28 mouse cellular contexts compared by ENCODE assay signal in genomic region chr5:104141067-104141466, GRCm38 (mm10). TPM values are rescaled to one million over a fixed set of nuclear protein-coding genes. Genes with fewer than 3 reads are reported as not detected.
DNase-seq lines count a peak whose midpoint lies in the region; ATAC-seq and TF ChIP-seq lines count a peak whose summit lies in the region.
"Had no signal": no experiment of that assay in that cellular context is flagged by ENCODE, and none has a peak within 500 bp of the region (broad histone marks: within the 10 kb centered on the region; RNA-seq: fewer than 3 reads in every experiment).

No protein-coding gene starts in this region.

- H3K4me3 ChIP-seq in heart, postnatal 0 days (ENCODE audit: low read depth, low read length) = no peak overlapping the region
- H3K4me3 ChIP-seq in liver, postnatal 0 days (ENCODE audit: low read depth, low read length) = no peak overlapping the region
- no peak overlapping the region for H3K4me3 ChIP-seq in stomach, postnatal 0 days (ENCODE audit: low read depth, low read length)
- H3K4me3 ChIP-seq: hindbrain, embryonic 10.5 days; limb, embryonic 15.5 days had no signal

- H3K4me2 ChIP-seq in heart, postnatal 0 days (ENCODE audit: low read depth, low read length) = no peak overlapping the region
- no peak overlapping the region for H3K4me2 ChIP-seq in liver, postnatal 0 days (ENCODE audit: low read depth, low read length)
- H3K4me2 ChIP-seq in stomach, postnatal 0 days (replicated peaks; ENCODE audit: low read depth) = no peak overlapping the region
- H3K4me2 ChIP-seq: limb, embryonic 15.5 days had no signal

- H3K9ac ChIP-seq in heart, postnatal 0 days (replicated peaks; ENCODE audit: low read depth, low read length) = no peak overlapping the region
- no peak overlapping the region for H3K9ac ChIP-seq in liver, postnatal 0 days (replicated peaks)
- H3K9ac ChIP-seq in stomach, postnatal 0 days (ENCODE audit: low read length) = no peak overlapping the region
- H3K9ac ChIP-seq: limb, embryonic 15.5 days had no signal

- no peaks in the 10 kb centered on the region for H3K4me1 ChIP-seq in heart, postnatal 0 days (ENCODE audit: control insufficient read depth, insufficient read depth)
- H3K4me1 ChIP-seq in liver, postnatal 0 days (ENCODE audit: insufficient read depth) = no peaks in the 10 kb centered on the region
- no peaks in the 10 kb centered on the region for H3K4me1 ChIP-seq in stomach, postnatal 0 days (replicated peaks; ENCODE audit: control insufficient read depth, insufficient read depth)
- H3K4me1 ChIP-seq: hindbrain, embryonic 10.5 days; limb, embryonic 15.5 days had no signal

- TF ChIP-seq CTCF in heart, postnatal 0 days (IDR thresholded peaks at IDR 0.05; ENCODE audit: low read depth) = peak; percentile 34; the same call in 1 of the 2 replicates
- peak; percentile 24; the same call in 1 of the 2 replicates for TF ChIP-seq CTCF in liver, postnatal 0 days (IDR thresholded peaks at IDR 0.05; ENCODE audit: low read depth)
- TF ChIP-seq CTCF in stomach, postnatal 0 days (IDR thresholded peaks at IDR 0.05; ENCODE audit: low read depth) = peak; percentile 56

- no peak overlapping the region for H3K27ac ChIP-seq in heart, postnatal 0 days (ENCODE audit: low read depth)
- H3K27ac ChIP-seq in liver, postnatal 0 days (ENCODE audit: low read depth) = no peak overlapping the region
- no peak overlapping the region for H3K27ac ChIP-seq in stomach, postnatal 0 days (replicated peaks)
- H3K27ac ChIP-seq: hindbrain, embryonic 10.5 days; limb, embryonic 15.5 days had no signal

- no peak for ATAC-seq in heart, postnatal 0 days (ENCODE audit: insufficient read depth, low read depth)
- no peak for ATAC-seq in liver, postnatal 0 days
- ATAC-seq in stomach, postnatal 0 days (ENCODE audit: low FRiP score, low TSS enrichment) = no peak
- ATAC-seq: activated CD4-positive, CD25-positive, alpha-beta regulatory T cell, adult 4 months; CD4-positive, CD25-positive, alpha-beta regulatory T cell, adult 4 months had no signal

- intact Hi-C loops in heart, postnatal 36 days (cut with DNase I) = no loop called here

- no peaks in the 10 kb centered on the region for H3K27me3 ChIP-seq in heart, postnatal 0 days (ENCODE audit: control insufficient read depth, insufficient read depth, low read length)
- H3K27me3 ChIP-seq in liver, postnatal 0 days (ENCODE audit: insufficient read depth, low read length) = no peaks in the 10 kb centered on the region
- no peaks in the 10 kb centered on the region for H3K27me3 ChIP-seq in stomach, postnatal 0 days (ENCODE audit: control insufficient read depth, insufficient read depth, low read length)
- H3K27me3 ChIP-seq: limb, embryonic 15.5 days had no signal

- no peaks in the 10 kb centered on the region for H3K9me3 ChIP-seq in heart, postnatal 0 days (replicated peaks; ENCODE audit: control insufficient read depth, low read length)
- no peaks in the 10 kb centered on the region for H3K9me3 ChIP-seq in liver, postnatal 0 days (ENCODE audit: low read length)
- H3K9me3 ChIP-seq in stomach, postnatal 0 days (ENCODE audit: control insufficient read depth, low read length) = no peaks in the 10 kb centered on the region
- H3K9me3 ChIP-seq: hindbrain, embryonic 10.5 days; limb, embryonic 15.5 days had no signal

- WGBS in heart, postnatal 0 days = 74% methylated on average over 2 of the region's 2 CpGs
- WGBS in liver, postnatal 0 days (ENCODE audit: insufficient replicate concordance) = 52% methylated on average over 2 of the region's 2 CpGs
- 80% methylated on average over 2 of the region's 2 CpGs for WGBS in stomach, postnatal 0 days

- TF ChIP-seq EP300 in heart, postnatal 0 days (IDR thresholded peaks at IDR 0.05; ENCODE audit: low read depth) = no peak
- no peak for TF ChIP-seq EP300 in liver, postnatal 0 days (IDR thresholded peaks at IDR 0.05; ENCODE audit: low read depth)
- no peak for TF ChIP-seq EP300 in stomach, postnatal 0 days (optimal IDR thresholded peaks at IDR 0.05)

- no peaks in the 10 kb centered on the region for H3K36me3 ChIP-seq in heart, postnatal 0 days (replicated peaks; ENCODE audit: control insufficient read depth, insufficient read depth, low read length)
- H3K36me3 ChIP-seq in liver, postnatal 0 days (replicated peaks; ENCODE audit: insufficient read depth, low read length) = no peaks in the 10 kb centered on the region
- H3K36me3 ChIP-seq in stomach, postnatal 0 days (ENCODE audit: control insufficient read depth, insufficient read depth, low read length) = no peaks in the 10 kb centered on the region
- H3K36me3 ChIP-seq: G1E; hindbrain, embryonic 10.5 days; limb, embryonic 15.5 days had no signal

- DNase-seq in heart, postnatal 0 days (ENCODE audit: low spot score) = no peak
- DNase-seq in heart, postnatal 36 days = no peak
- DNase-seq in liver, postnatal 0 days = no peak
- DNase-seq in liver = no peak
- DNase-seq in brain, adult 2 months (ENCODE audit: low read depth, low spot score) = peak; percentile 32
- no peak for DNase-seq in stomach, postnatal 0 days (ENCODE audit: low spot score)
- DNase-seq in thymus, postnatal 36 days = no peak
- DNase-seq: adrenal gland, postnatal 14 days; cerebellum, adult 11-12 months; cerebellum, postnatal 14 days; embryo, embryonic 11 days; gastrocnemius, postnatal 25 days; kidney, adult 9 months; kidney, postnatal 4 days; lung, postnatal 4 days; right cerebral cortex, postnatal 25 days; thymus, adult 2 months had no signal

RNA-seq across cellular contexts. Expression of gene Sparcl1, which starts 27.5 kb away (rescaled TPM):
- 123 and 168 TPM in 2 replicates for total RNA-seq in heart, postnatal 0 days (2014; rRNA removed; ENCODE audit: low replicate concordance)
- polyA plus RNA-seq in heart, postnatal 0 days (2015; fragmentation: Nextera tagmentation; extraction: Ambion mirVana) = 97.3 and 99.0 TPM in 2 replicates
- 100 to 1,000 TPM; 218 to 246 TPM for total RNA-seq in heart, postnatal 36 days (2021)
- polyA plus RNA-seq in liver, postnatal 0 days (2015; fragmentation: Nextera tagmentation; extraction: Ambion mirVana) = 5.2 and 6.3 TPM in 2 replicates
- polyA plus RNA-seq in stomach, postnatal 0 days (2015; fragmentation: Nextera tagmentation; extraction: Ambion mirVana) = 206 and 241 TPM in 2 replicates
- total RNA-seq: G1E had no signal
- polyA plus RNA-seq: activated CD4-positive, CD25-positive, alpha-beta regulatory T cell, adult 4 months; CD4-positive, CD25-positive, alpha-beta regulatory T cell, adult 4 months; G1E had no signal

RNA-seq across cellular contexts. Expression of gene Dspp, which starts 29.4 kb away (rescaled TPM):
- total RNA-seq in heart, postnatal 0 days (2014; rRNA removed; ENCODE audit: low replicate concordance) = not detected in 2 replicates
- not detected in 2 replicates for polyA plus RNA-seq in heart, postnatal 0 days (2015; fragmentation: Nextera tagmentation; extraction: Ambion mirVana)
- total RNA-seq in heart, postnatal 36 days (2021) = not detected
- not detected in 2 replicates for polyA plus RNA-seq in liver, postnatal 0 days (2015; fragmentation: Nextera tagmentation; extraction: Ambion mirVana)
- polyA plus RNA-seq in stomach, postnatal 0 days (2015; fragmentation: Nextera tagmentation; extraction: Ambion mirVana) = not detected in 2 replicates
- total RNA-seq: adrenal gland, postnatal 14 days; gastrocnemius, postnatal 25 days; layer of hippocampus, postnatal 14 days had no signal
- polyA plus RNA-seq: activated CD4-positive, CD25-positive, alpha-beta regulatory T cell, adult 4 months; CD4-positive, CD25-positive, alpha-beta regulatory T cell, adult 4 months; forebrain, embryonic 11.5 days; G1E; heart, embryonic 14.5 days; hindbrain, embryonic 10.5 days; limb, embryonic 15.5 days; liver, embryonic 16.5 days; spleen, adult 2 months; stomach, embryonic 14.5 days; thymus, adult 2 months had no signal

Comparison
In these comparisons a context has a peak if more than half of its experiments do, and no peak if none do; other contexts are left out.
1. RNA of gene Sparcl1, which starts 27.5 kb away (polyA plus RNA-seq): 206 to 241 TPM in stomach, postnatal 0 days and 97.3 to 99.0 TPM in heart, postnatal 0 days; 5.2 to 6.3 TPM in liver, postnatal 0 days; every median in the first group is over 10 times any median in the second.
2. Peak in every context shown above with its lines, with median percentiles within 50 percentile points of each other: CTCF ChIP-seq.